Mouse (Mus musculus) heart, postnatal 25 days (tissue): ENCODE measurements around the gene Cx3cr1. TPM values are rescaled to one million over a fixed set of nuclear protein-coding genes. Genes with fewer than 3 reads are reported as not detected.
A peak's percentile ranks its signal among the peaks of the same experiment; 100 is the strongest.

Experiments
- DNase-seq: peaks from one replicate; pipeline ENCODE4 v3.0.0; 2022; ENCODE audit warnings: low spot score
- intact Hi-C: fragments of 180-260 bp; cut with DNase I; formaldehyde crosslinking; loops from one replicate; pipeline ENCODE4 v1.15.1; 2025
- total RNA-seq, 2 experiments: library from RNA; stranded (reverse); gene quantifications; 2 replicates each; pipeline ENCODE4 v1.2.3; 2021

The Cx3cr1 gene
- total RNA-seq, 2 experiments from 2014 or later: 3.0 to 5.1 TPM

DNA sequence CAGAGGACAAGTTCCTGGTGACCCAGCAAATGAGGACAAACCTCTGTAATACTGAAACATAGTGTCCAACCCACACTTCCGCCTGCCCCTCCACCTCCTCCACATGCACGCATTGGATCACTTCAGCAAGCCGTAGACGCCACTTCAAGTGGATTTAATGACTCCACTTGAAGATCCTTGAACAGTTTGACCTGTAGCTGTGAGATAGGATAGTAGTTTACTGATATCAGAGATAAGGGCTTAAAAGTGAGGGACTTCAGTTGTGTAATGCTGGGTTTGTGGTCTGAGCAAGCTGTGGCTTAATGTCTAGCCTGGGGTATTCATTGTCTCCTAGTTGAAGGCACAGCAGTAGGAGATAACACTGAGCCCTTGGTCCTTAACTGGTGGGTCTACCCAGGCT, 146.2 kb downstream of the Cx3cr1 start:
- no peak for DNase-seq
- intact Hi-C loops: no loop called here

DNA sequence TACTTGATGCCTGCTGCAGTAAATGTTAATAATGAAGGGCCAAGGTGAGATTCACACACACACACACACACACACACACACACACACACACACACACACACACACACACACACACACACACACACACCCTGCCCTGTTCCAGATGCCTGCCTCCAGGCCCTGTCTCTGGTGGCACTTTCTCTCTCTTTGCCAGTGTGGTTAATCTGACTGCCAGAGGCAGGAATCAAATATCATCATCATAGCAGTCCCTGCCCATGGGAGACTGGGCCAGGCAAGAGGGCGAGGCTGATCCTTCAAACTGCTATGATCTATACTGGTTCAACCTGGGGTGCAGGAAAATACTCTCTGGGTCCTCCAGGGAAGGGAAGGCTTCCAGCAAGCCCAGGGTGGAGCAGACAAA, 149.8 kb downstream of the Cx3cr1 start:
- intact Hi-C loops: no loop called here

GRCm38 (mm10) chr9:119913087-119913838, 156.4 kb downstream of the Cx3cr1 start:
- intact Hi-C loops: loop anchor here (2.0 kb wide), 1 partner anchor 160 kb away; no protein-coding TSS in a partner anchor
- no peak for DNase-seq

More for the DNA sequence above, 149.8 kb downstream of the Cx3cr1 start:
- no peak for DNase-seq

- intact Hi-C loops: no loop called here
- no peak for DNase-seq
Measured at GRCm38 (mm10) chr9:119909931-119910330, 159.7 kb downstream of the Cx3cr1 start.

- intact Hi-C loops: no loop called here
- DNase-seq: no peak
Measured at GRCm38 (mm10) chr9:119908708-119909107, 161.0 kb downstream of the Cx3cr1 start.

DNA sequence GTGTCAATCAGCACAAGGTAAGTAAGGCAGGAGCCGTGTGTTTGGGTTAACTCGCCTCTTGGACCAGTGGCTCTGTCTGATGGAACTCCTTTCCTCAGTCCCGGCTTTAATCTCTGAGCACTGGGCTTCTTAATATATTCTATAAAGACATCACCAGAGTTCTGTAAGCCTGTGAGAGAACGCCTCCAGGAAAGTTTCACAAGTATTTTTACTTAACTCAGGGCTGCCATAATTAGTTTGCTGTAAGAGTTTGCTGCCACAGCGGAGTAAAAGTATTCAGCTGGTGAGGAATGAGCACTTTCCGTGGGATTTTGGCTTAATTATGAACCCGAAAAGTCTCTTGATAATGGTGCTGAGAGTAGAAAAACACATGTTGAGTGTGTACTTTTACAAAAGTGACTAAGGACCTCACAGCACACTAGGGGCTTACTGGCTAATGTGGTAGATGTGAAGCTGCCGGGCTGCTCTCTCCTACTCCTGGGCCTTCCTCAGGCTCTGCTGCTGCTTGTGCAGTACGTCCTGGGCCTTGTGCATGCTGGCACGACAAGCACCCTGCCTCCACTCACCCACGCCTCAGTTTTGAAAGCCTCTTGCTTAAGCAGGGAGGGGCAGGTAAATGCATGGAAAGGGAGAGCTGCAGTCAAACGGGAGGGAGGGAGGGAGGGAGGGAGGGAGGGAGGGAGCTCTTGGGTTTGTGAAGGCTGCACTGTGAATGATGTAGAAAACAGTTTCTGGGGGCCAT, 167.1 kb downstream of the Cx3cr1 start:
- intact Hi-C loops: no loop called here
- DNase-seq: no peak

DNA sequence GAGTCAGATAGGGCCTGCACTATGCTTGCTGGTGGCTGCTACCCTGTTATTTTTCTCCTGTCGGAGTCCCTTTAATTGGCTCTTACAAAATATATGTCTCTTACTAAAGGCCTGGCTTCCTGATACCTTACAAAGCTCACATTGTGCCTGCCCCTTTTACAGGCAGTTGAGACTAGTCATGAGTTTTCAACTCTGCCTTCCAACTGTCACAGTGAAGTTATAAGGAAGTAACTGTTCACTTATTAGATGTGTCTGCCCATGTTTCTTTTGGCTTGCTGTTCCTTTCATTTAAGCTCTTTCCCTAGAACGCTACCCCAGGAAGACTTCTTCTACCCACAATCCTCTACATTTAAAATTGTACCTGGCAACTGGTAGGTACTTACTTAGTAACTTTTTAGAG, 170.2 kb downstream of the Cx3cr1 start:
- no peak for DNase-seq
- intact Hi-C loops: no loop called here

GRCm38 (mm10) chr9:119895040-119895721, 174.5 kb downstream of the Cx3cr1 start:
- intact Hi-C loops: loop anchor here (2.0 kb wide), 1 partner anchor 42 kb away; the partner anchor contains the start of genes Gorasp1 and Ttc21a
- DNase-seq: no peak

- intact Hi-C loops: loop anchor here (2.0 to 5.0 kb wide), 2 partner anchors 42 to 452 kb away; partner anchors contain the start of genes Exog, Gorasp1 and Ttc21a
- peak; percentile 94 for DNase-seq
Measured at GRCm38 (mm10) chr9:119894339-119895009, 175.2 kb downstream of the Cx3cr1 start, which contains the start of gene Wdr48. Gene Wdr48 (plus strand): TSS chr9:119894878.

GRCm38 (mm10) chr9:119893881-119894280, 175.8 kb downstream of the Cx3cr1 start:
- no peak for DNase-seq
- intact Hi-C loops: loop anchor here (2.0 to 5.0 kb wide), 2 partner anchors 43 to 452 kb away; partner anchors contain the start of genes Exog, Gorasp1 and Ttc21a

- intact Hi-C loops: loop anchor here (2.0 to 5.0 kb wide), 3 partner anchors 244 to 448 kb away; partner anchors contain the start of gene Exog
- DNase-seq: no peak
Measured at GRCm38 (mm10) chr9:119890692-119891091, 179.0 kb downstream of the Cx3cr1 start.

GRCm38 (mm10) chr9:119889446-119889845, 180.2 kb downstream of the Cx3cr1 start:
- intact Hi-C loops: loop anchor here (5.0 kb wide), 1 partner anchor 97 kb away; no protein-coding TSS in a partner anchor
- no peak for DNase-seq

DNA sequence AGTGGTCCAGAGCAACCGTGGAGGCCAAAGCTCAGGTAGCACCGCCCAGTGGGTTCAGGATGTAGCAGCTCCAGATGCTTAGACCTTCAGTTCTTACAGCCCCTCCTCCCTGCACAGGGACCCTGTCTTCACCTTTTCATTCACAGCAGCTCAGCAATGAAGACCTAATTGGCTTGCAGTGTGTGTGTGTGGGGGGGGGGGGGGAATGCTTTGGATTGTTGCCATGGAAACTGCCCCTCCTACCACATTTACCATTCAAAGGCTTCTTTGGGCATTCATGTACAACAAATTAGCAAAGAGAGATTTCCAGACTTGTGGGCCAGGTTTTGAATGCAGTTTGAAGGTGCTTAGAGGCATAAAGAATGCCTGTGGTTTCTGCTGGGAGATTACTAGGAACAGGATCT, 180.8 kb downstream of the Cx3cr1 start:
- intact Hi-C loops: loop anchor here (5.0 kb wide), 1 partner anchor 97 kb away; no protein-coding TSS in a partner anchor
- DNase-seq: no peak

GRCm38 (mm10) chr9:119887144-119887901, 182.4 kb downstream of the Cx3cr1 start:
- no peak for DNase-seq
- intact Hi-C loops: loop anchor here (5.0 kb wide), 1 partner anchor 95 kb away; no protein-coding TSS in a partner anchor

DNA sequence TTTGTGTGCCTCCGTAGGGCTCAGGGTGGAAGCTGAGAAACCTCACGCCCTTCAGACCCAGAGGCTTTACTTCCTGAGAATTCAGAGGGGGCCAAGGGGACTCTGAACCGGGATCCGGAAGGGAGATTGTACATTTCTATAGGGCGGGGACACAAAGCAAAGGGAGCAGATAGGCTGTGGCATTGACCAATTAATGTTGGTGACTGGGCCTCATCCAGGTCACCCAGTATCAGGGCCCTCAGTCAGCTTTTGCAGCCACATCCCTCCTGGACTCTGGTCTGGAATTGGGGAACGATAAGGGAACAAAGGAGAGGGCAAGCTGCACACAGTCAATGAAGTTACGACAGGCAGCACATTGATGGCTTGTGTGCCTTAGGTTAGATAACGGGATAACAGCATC, 215.5 kb downstream of the Cx3cr1 start:
- DNase-seq: no peak
- intact Hi-C loops: no loop called here

DNA sequence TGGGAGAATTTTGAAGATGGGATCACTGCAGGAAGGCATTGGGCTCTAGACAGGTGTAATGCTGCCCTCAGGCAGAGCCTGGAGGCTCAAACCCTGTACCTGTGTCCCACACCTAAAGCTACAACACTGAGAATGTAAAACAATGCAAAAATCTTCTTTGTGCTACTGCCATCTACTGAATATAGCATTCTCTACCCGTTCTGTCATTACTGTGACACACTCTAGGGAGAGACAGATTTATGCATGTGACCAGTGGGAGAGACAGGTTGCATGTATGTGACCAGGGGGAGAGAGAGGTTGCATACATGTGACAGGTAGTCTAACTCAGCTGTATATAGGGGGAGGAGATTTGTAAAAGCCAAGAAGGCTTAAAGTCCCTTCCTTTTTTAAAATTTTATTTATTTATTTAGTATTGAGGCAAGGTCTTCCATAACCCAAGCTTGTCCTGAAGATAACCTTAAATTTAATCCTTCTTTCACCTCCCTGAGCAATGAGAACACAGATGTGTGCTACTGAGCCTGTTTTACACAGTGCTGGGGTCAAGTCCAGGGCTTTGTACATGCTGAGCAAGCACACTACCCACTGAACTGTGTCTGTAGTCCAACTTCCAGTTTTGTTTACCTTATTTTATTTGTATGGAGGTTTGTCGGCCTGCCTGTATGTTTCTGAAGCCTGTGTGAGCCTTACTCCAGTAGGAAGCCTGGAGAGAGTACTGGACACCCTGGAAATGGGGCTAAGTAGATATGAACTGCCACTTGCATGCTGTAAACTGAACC, 216.4 kb downstream of the Cx3cr1 start:
- intact Hi-C loops: no loop called here

GRCm38 (mm10) chr9:119852347-119853030, 217.2 kb downstream of the Cx3cr1 start:
- no peak for DNase-seq
- intact Hi-C loops: no loop called here

More for the DNA sequence above, 216.4 kb downstream of the Cx3cr1 start:
- no peak for DNase-seq
